Mouse (Mus musculus): Measurements from ENCODE around the gene Zfp941.

GRCm38 (mm10) chr7:140856785-140857549, 35.0 kb upstream of the Zfp941 start, which contains the start of gene Ric8a:
- no peak for TF ChIP-seq CTCF (IDR thresholded peaks at IDR 0.05; ENCODE audit: low read depth)
- no peak for TF ChIP-seq EP300 (optimal IDR thresholded peaks at IDR 0.05)

Measured in stomach, postnatal 0 days (tissue).